Mouse (Mus musculus) cerebellum, postnatal 36 days (tissue): ENCODE data around the gene Zfand3.

Experiments used
- DNase-seq, 2 experiments: peaks; one replicate each; pipeline ENCODE4 v3.0.0; 2021 to 2022; ENCODE audit warnings: mixed read lengths in 2 of 2

Gene Zfand3

DNA sequence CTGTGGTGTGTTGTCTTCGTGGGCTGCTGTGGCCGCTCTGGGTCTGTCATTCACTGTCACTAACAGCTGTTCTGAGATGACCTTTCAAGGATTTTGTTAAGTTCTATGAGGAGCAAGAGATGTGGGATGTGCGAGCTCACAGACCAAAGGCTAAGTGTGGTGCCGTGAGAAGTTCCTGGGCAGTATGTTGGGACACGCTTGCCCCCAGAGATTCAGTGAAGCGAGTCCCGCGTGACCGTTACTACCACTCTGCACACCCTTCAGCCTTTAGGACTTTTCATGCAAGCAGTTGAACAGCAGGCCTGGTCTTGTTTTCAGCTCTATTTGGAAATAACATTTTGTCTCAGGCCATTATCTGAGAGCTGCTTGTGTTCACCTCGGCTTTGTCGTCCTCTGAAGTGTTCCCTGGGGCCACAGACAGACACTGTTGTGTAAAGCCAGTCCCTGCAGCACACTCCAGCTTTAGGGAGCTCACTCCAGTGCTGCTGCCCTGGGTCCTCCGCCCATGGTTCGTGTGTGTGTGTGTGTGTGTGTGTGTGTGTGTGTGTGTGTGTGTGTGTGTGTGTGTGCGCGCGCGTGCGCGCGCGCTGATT is 191.2 kb downstream of the Zfand3 start:
- DNase-seq = peak in 1 of 2 experiments; percentile 2

- DNase-seq = peak in 1 of 2 experiments; percentile 14
Measured at GRCm38 (mm10) chr17:30196401-30197279, 192.1 kb downstream of the Zfand3 start.

DNA sequence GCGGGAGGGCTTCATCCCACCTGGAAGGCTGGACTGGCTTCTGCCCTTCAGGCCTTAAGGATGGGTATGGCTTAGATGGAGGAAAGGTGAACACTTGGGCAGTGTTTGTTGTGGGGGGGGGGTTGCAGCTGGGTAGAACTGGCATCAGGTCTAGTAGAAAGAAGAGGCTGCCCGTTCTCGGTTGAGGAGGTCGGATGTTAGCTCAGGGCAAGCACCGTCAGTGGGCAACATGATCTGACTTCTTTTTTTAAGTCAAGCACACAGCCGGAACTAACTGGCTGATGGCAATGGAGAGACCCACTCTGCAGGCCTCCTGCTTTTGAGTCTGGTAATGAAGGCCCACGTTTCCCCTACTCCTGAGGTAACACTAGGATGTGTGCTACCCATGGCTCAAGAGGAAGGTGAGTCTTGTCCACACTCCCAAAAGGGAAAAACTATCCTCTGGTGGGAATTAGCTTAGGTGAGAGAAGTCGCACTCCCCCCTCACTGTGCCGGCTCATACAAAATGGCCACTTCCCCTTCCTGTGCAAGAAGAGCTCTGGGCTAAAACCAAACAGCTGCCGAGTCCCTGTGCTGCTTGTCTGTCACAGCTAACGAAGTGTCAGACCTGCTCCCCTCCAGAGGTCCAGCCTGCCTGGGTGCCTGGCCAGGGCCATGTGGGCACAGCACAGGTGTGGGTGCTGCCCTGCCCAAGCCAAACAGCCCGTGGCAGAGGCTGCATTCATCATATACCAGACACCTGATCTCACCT is 192.9 kb downstream of the Zfand3 start:
- DNase-seq = peak in 1 of 2 experiments; percentile 7

DNA sequence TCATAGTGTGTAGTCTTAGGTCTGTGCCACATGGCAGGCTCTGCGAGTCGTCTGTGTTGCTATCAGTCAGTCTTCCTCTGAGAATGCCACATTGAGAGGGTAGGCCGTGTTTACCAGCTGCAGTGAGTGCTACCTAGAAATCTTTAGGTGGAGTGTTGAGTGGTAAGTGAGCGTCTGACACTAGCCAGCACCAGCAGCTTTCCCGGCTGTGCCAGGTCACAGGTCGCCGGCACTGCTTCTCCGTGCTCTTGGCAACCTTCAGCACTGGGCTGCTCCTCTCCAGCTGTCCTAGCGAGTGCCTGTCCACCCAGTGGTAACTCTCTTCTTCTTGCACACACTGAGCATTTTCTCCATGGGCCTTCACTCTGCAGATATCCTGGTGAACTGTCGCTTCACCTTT is 193.9 kb downstream of the Zfand3 start:
- DNase-seq = peak in 1 of 2 experiments; percentile 8

DNA sequence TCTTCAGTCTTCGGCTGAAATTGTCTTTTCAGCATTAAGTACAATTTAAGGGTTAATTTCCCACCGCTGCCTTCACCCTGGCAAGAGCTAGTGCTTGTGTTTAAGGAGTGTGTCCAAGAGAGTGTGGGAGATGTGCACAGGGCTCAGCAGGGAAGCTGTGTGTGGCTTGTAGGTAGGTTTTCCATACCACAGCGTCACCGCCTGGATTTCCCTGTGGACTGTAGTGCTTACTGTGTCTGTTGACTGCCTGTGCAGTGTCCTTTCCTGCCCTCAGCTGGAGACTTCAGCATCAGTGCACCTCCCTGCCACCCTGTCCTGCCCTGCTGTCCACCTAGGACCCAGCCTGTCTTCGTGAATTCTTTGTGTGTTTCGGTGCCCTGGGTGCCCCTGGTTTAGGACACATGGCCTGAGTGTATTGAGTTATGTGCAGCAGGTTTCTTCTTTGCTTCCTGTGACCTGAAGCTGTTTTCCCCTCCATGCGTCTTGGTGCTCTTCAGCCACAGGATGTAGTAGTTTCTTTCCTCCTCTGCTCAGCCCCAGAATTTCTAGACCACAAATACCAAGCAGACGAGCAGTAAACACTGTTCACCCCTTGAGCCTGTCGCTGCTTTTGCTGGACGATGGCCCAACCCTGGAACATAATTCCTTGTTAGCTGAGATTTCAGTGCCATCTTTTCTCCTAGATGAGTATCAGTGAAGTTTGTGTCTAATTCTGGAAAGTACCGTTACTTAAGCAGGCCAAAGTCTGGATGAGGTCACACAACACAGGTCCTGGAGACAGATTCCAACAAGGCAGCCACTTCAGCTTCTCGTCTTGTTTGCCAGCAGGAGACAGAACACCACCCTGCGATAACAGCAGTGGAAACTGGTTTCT is 195.1 kb downstream of the Zfand3 start:
- DNase-seq = no peak

- peak in 1 of 2 experiments; percentile 49 for DNase-seq
Measured at GRCm38 (mm10) chr17:30200283-30200682, 195.8 kb downstream of the Zfand3 start.

DNA sequence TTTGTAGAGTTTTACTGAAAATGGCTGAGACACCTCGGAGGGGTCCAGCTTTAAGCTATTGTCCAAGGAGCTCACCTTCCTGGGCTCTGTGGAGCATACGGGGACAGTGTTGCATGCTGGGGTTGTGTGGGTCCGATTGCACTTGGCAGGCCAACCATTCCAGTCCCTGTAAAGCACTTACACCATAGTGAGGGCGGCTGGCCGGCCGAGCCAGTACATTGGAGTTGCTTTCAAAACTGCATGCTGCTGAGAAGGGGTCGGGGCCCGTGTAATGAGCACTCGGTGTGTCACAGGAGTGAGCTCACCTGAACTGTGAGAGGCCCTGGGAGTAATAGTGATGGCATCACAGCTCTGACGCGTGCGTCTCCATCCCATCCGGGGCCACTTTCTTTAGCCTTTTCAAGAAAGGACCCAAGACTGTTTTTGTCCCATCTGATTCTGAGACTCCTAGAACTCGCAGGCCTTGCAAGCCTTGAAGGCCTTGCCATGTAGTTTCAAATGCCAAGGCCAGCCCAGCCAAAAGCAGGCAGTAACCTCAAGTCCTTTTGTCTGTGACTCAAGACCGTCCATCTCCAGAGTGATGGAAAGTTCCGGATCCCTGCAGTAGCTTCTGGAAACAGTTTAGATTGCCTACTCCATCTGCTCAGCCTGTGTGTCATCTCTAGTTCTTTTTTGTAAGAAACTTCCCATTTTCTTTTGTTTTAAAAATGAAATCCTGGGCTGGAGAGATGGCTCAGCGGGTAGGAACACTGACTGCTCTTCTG is 200.7 kb downstream of the Zfand3 start:
- DNase-seq = no peak

GRCm38 (mm10) chr17:30210262-30210661 is 205.7 kb downstream of the Zfand3 start:
- DNase-seq = peak in 1 of 2 experiments; percentile 55

DNA sequence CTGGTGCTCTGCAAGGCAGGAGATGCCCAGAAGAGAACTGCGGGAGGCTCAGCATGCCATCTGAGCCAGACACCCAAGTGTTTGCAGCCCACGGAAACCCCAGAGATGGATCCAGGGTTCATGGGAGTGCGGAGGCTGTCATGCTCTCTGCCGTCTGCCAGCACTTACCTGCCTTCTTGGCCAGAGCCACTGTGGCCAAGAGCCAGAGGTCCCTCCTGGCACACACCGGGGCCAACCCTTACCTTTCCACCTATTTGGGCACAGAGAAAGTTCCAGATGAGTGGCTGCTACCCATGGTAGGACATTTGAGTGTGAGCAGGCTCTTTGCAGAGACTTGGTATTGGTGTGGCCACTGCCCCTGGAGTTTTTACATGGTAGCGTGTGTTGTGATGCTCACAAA is 206.4 kb downstream of the Zfand3 start:
- DNase-seq = peak; percentile 72 to 73

GRCm38 (mm10) chr17:30212647-30213046 is 208.1 kb downstream of the Zfand3 start:
- peak; percentile 52 to 57 for DNase-seq

GRCm38 (mm10) chr17:30213371-30213770 is 208.8 kb downstream of the Zfand3 start:
- no peak for DNase-seq

DNA sequence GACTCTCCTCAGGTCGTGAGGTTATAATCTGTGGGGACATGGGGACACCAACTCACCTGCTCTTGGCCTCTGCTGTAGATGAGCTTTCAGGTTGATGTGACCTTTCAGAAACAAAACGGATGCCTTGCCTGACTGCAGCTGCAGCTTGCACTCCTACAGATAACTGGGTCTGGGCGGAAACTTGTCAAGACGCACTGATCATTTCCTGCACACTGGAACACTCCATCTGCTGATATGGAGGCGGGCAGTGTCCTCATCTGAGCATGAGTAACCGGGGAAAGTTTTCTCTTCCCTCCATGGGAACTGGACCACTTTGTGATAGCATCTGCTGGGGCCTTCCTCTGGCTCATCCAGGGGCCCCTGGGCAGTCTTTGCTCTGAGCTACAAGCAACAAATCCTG is 209.9 kb downstream of the Zfand3 start:
- no peak for DNase-seq

GRCm38 (mm10) chr17:30215741-30216140 is 211.2 kb downstream of the Zfand3 start:
- no peak for DNase-seq

DNA sequence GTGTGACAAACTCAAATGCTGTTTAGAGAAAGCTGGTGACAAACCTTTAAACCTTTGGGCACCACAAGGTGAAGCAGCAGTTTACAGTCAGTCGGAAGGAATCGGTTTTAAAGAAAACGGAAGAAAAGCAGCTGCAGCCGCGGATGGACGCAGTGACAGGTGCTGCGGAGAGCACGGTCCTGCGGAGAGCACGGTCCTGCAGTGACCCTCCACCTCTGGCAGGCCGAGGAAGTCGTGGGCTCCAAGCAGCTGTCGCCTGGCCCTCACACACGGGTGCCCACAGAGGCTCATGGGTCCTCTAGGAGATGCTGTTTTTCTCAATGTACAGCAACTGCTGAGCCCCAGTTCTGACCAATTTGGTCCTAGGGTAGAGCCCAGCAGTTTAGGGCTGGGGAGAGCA is 217.1 kb downstream of the Zfand3 start:
- no peak for DNase-seq

- no peak for DNase-seq
Measured at GRCm38 (mm10) chr17:30222361-30222760, 217.8 kb downstream of the Zfand3 start.

DNA sequence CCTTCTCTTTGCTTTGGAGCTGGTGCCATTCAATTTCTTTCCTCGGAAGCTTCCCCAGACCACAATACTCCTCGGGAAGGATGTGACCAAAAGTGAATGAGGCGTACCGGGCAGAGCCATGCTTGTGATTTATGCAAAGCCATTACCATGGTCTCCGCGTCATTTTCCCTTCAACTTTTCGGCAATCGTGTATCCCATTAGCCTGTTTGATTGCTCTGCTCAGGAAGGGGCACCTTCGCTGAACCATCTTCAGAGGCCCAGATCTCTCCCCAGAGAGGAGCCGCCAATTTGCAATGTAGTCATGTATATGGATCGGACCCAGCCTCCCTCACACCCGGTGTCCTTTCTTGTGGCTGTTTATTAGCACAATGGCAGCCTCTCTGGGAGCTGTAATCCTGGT is 218.3 kb downstream of the Zfand3 start:
- DNase-seq = no peak

GRCm38 (mm10) chr17:30225030-30225740 is 220.7 kb downstream of the Zfand3 start:
- no peak for DNase-seq

GRCm38 (mm10) chr17:30228439-30229215 is 224.1 kb downstream of the Zfand3 start:
- no peak for DNase-seq

DNA sequence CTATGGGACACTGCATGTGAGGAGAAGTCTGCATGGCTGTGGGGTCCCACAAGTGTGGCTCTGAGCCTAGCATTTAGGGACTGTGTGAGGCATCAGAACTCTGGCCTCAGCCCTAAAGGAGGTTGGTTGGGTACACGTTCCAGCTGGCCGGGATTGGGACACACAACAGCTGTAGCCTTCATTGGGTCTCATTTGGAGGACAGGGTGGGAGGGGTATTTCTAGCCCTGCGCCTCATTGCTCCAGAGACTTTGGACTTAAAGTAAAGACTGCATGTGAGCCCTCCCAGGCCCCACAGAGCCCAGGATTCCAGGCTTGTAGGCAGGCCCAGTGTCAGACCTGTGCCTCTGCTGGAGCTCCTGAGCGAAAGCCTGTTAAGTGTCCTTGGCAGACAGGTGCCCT is 225.9 kb downstream of the Zfand3 start:
- DNase-seq = no peak

- no peak for DNase-seq
Measured at GRCm38 (mm10) chr17:30231483-30231882, 226.9 kb downstream of the Zfand3 start.
